Mouse (Mus musculus) hindbrain, embryonic 16.5 days (tissue): ENCODE results near the gene Ift46. TPM values are rescaled to one million over a fixed set of nuclear protein-coding genes. Genes with fewer than 3 reads are reported as not detected.

ENCODE experiments used
- ATAC-seq: fragments of 200-750 bp; cut with Nextera tagmentation; 2 replicates; pipeline ENCODE4 v1.8.0; 2017; ENCODE audit warnings: moderate TSS enrichment, moderate library complexity
- H3K27ac ChIP-seq: fragments of 300-500 bp; sonication (generic); 2 replicates; pipeline ENCODE4 v1.5.1; 2014; ENCODE audit warnings: low read depth, mild to moderate bottlenecking, control low read depth, low read length, moderate library complexity
- H3K27me3 ChIP-seq: fragments of 300-500 bp; sonication (generic); replicated peaks from 2 replicates; pipeline ENCODE4 v1.6.1; 2014; ENCODE audit warnings: low read length; ENCODE audit not compliant: control insufficient read depth, insufficient read depth
- H3K36me3 ChIP-seq: fragments of 300-500 bp; sonication (generic); 2 replicates; pipeline ENCODE4 v1.6.1; 2014; ENCODE audit warnings: mild to moderate bottlenecking, low read length, moderate library complexity, mixed read lengths; ENCODE audit not compliant: control insufficient read depth, insufficient read depth
- H3K4me1 ChIP-seq: fragments of 300-500 bp; sonication (generic); 2 replicates; pipeline ENCODE4 v1.6.1; 2014; ENCODE audit warnings: low read depth, low read length; ENCODE audit not compliant: control insufficient read depth, insufficient read depth
- H3K4me2 ChIP-seq: fragments of 300-500 bp; sonication (generic); 2 replicates; pipeline ENCODE4 v1.6.1; 2014; ENCODE audit warnings: mild to moderate bottlenecking, low read length, control low read depth, moderate library complexity
- H3K4me3 ChIP-seq: fragments of 300-500 bp; sonication (generic); 2 replicates; pipeline ENCODE4 v1.5.1; 2014; ENCODE audit warnings: mild to moderate bottlenecking, low read length, control low read depth, moderate library complexity
- H3K9ac ChIP-seq: fragments of 300-500 bp; sonication (generic); 2 replicates; pipeline ENCODE4 v1.6.1; 2014; ENCODE audit warnings: low read depth, mild to moderate bottlenecking, control low read depth, low read length, moderate library complexity
- H3K9me3 ChIP-seq: fragments of 300-500 bp; sonication (generic); 2 replicates; pipeline ENCODE4 v1.6.1; 2014; ENCODE audit warnings: mild to moderate bottlenecking, low read length, moderate library complexity; ENCODE audit not compliant: control insufficient read depth
- WGBS: fragments of 180-500 bp; shearing (Covaris S2); extraction: QIAGEN DNeasy Blood & Tissue Kit; methylation state at CpG from one replicate; pipeline ENCODE4 v1.1.7; 2014; 5-methylcytosine and 5-hydroxymethylcytosine counted together
- polyA plus RNA-seq: library from polyadenylated mRNA; unstranded; fragments of >200 nt; fragmentation: Nextera tagmentation; extraction: Ambion mirVana; gene quantifications from 2 replicates; pipeline ENCODE4 v1.2.1, GENCODE M21; 2015

The Ift46 gene
- polyA plus RNA-seq, 1 experiment from 2014 or later = 152 TPM

- H3K27ac ChIP-seq = no peak overlapping the region
- H3K9me3 ChIP-seq = no peaks in the 10 kb centered on the region
- H3K4me2 ChIP-seq = no peak overlapping the region
- no peak for ATAC-seq
- no peaks in the 10 kb centered on the region for H3K27me3 ChIP-seq
- H3K4me3 ChIP-seq = no peak overlapping the region
- H3K36me3 ChIP-seq = peaks cover 8% of the 10 kb centered on the region
- no peak overlapping the region for H3K9ac ChIP-seq
- 87% methylated on average over 6 of the region's 6 CpGs for WGBS
- H3K4me1 ChIP-seq = peaks cover 13% of the 10 kb centered on the region
Measured at GRCm38 (mm10) chr9:44801669-44802068, 34.0 kb downstream of the Ift46 start.

GRCm38 (mm10) chr9:44802808-44803450 is 35.2 kb downstream of the Ift46 start, which contains the start of gene Ttc36:
Gene Ttc36 (minus strand): TSS chr9:44803072.
- Histone ChIP-seq H3K9me3 (no peaks in the 10 kb centered on the region), H3K9ac (no peak within 1 kb of the TSS), H3K27me3 (no peaks in the 10 kb centered on the region), H3K36me3 (peaks cover 19% of the 10 kb centered on the region), H3K27ac (no peak within 1 kb of the TSS), H3K4me3 (no peak within 1 kb of the TSS), H3K4me1 (peaks cover 12% of the 10 kb centered on the region), H3K4me2 (no peak within 1 kb of the TSS)
- 80% methylated on average over 4 of the region's 4 CpGs for WGBS
- ATAC-seq = no peak

- ATAC-seq = no peak
- WGBS = 88% methylated on average over 10 of the region's 10 CpGs
Measured at GRCm38 (mm10) chr9:44804678-44805077, 37.0 kb downstream of the Ift46 start.

GRCm38 (mm10) chr9:44805536-44805935 is 37.8 kb downstream of the Ift46 start:
- H3K9me3 ChIP-seq = no peaks in the 10 kb centered on the region
- ATAC-seq = no peak
- WGBS = 92% methylated on average over 5 of the region's 5 CpGs
- H3K4me2 ChIP-seq = no peak overlapping the region
- H3K36me3 ChIP-seq = peaks cover 42% of the 10 kb centered on the region
- H3K27me3 ChIP-seq = no peaks in the 10 kb centered on the region
- no peak overlapping the region for H3K4me3 ChIP-seq
- H3K9ac ChIP-seq = no peak overlapping the region
- H3K27ac ChIP-seq = no peak overlapping the region
- H3K4me1 ChIP-seq = no peaks in the 10 kb centered on the region

More at GRCm38 (mm10) chr9:44804678-44805077, 37.0 kb downstream of the Ift46 start:
- Histone ChIP-seq H3K4me1 (peaks cover 2% of the 10 kb centered on the region; the same call in 1 of the 2 replicates), H3K27ac (no peak overlapping the region), H3K4me3 (no peak overlapping the region), H3K9me3 (no peaks in the 10 kb centered on the region), H3K36me3 (peaks cover 34% of the 10 kb centered on the region), H3K27me3 (no peaks in the 10 kb centered on the region), H3K4me2 (no peak overlapping the region), H3K9ac (no peak overlapping the region)

GRCm38 (mm10) chr9:44807141-44807540 is 39.4 kb downstream of the Ift46 start:
- peaks cover 51% of the 10 kb centered on the region for H3K36me3 ChIP-seq
- H3K4me1 ChIP-seq = no peaks in the 10 kb centered on the region
- 68% methylated on average over 5 of the region's 5 CpGs for WGBS
- H3K4me3 ChIP-seq = no peak overlapping the region
- no peak overlapping the region for H3K9ac ChIP-seq
- no peak overlapping the region for H3K27ac ChIP-seq
- no peak overlapping the region for H3K4me2 ChIP-seq
- no peaks in the 10 kb centered on the region for H3K27me3 ChIP-seq
- H3K9me3 ChIP-seq = no peaks in the 10 kb centered on the region
- ATAC-seq = no peak

- Histone ChIP-seq H3K27ac (no peak overlapping the region), H3K27me3 (no peaks in the 10 kb centered on the region), H3K4me3 (no peak overlapping the region), H3K4me2 (no peak overlapping the region), H3K9me3 (no peaks in the 10 kb centered on the region), H3K9ac (no peak overlapping the region), H3K36me3 (peaks cover 56% of the 10 kb centered on the region), H3K4me1 (no peaks in the 10 kb centered on the region)
- 96% methylated on average over 10 of the region's 10 CpGs for WGBS
- no peak for ATAC-seq
Measured at GRCm38 (mm10) chr9:44807778-44808177, 40.1 kb downstream of the Ift46 start.

GRCm38 (mm10) chr9:44810316-44810715 is 42.6 kb downstream of the Ift46 start:
- peaks cover 65% of the 10 kb centered on the region for H3K36me3 ChIP-seq
- no peak overlapping the region for H3K4me2 ChIP-seq
- no peak overlapping the region for H3K4me3 ChIP-seq
- no peak for ATAC-seq
- no peak overlapping the region for H3K9ac ChIP-seq
- WGBS = 93% methylated on average over 10 of the region's 10 CpGs
- H3K4me1 ChIP-seq = no peaks in the 10 kb centered on the region
- H3K27me3 ChIP-seq = no peaks in the 10 kb centered on the region
- no peaks in the 10 kb centered on the region for H3K9me3 ChIP-seq
- H3K27ac ChIP-seq = no peak overlapping the region

- Histone ChIP-seq H3K4me2 (no peak overlapping the region), H3K4me3 (no peak overlapping the region), H3K27ac (no peak overlapping the region), H3K36me3 (peaks cover 65% of the 10 kb centered on the region), H3K4me1 (no peaks in the 10 kb centered on the region), H3K9me3 (no peaks in the 10 kb centered on the region), H3K9ac (no peak overlapping the region), H3K27me3 (no peaks in the 10 kb centered on the region)
- no peak for ATAC-seq
- 93% methylated on average over 8 of the region's 8 CpGs for whole genome bisulfite sequencing
Measured at GRCm38 (mm10) chr9:44814179-44814578, 46.5 kb downstream of the Ift46 start.

GRCm38 (mm10) chr9:44817522-44817921 is 49.8 kb downstream of the Ift46 start:
- ATAC-seq = no peak
- Histone ChIP-seq H3K27me3 (no peaks in the 10 kb centered on the region), H3K9me3 (no peaks in the 10 kb centered on the region), H3K36me3 (peaks cover 66% of the 10 kb centered on the region), H3K27ac (no peak overlapping the region), H3K4me2 (no peak overlapping the region), H3K9ac (no peak overlapping the region), H3K4me3 (no peak overlapping the region), H3K4me1 (no peaks in the 10 kb centered on the region)
- WGBS = 85% methylated on average over 5 of the region's 5 CpGs
